Mouse (Mus musculus): ENCODE results near the gene Hspb1. TPM values are rescaled to one million over a fixed set of nuclear protein-coding genes. Genes with fewer than 3 reads are reported as not detected.

Gene Hspb1
- polyA plus RNA-seq, 1 experiment from 2014 or later = 129 TPM

- peak overlapping the region; percentile 34 for H3K9ac ChIP-seq
- WGBS = 2% methylated on average over 86 of the region's 89 CpGs
Observed at GRCm38 (mm10) chr5:135867637-135868593, 19.8 kb upstream of the Hspb1 start.

GRCm38 (mm10) chr5:135868653-135869052 lies 19.1 kb upstream of the Hspb1 start:
- H3K4me3 ChIP-seq = peak overlapping the region; percentile 47
- H3K36me3 ChIP-seq = no peaks in the 10 kb centered on the region
- no peak overlapping the region for H3K27ac ChIP-seq
- H3K9me3 ChIP-seq = no peaks in the 10 kb centered on the region
- no peak overlapping the region for H3K9ac ChIP-seq
- peak overlapping the region; percentile 88 for H3K4me2 ChIP-seq
- no peak; the same call in 1 of the 2 replicates for ATAC-seq (ENCODE audit: borderline replicate concordance, extremely low read depth, low FRiP score, low TSS enrichment)
- WGBS = 2% methylated on average over 26 of the region's 27 CpGs
- peaks cover 81% of the 10 kb centered on the region for H3K27me3 ChIP-seq
- peaks cover 17% of the 10 kb centered on the region for H3K4me1 ChIP-seq

More at GRCm38 (mm10) chr5:135867637-135868593, 19.8 kb upstream of the Hspb1 start:
- Histone ChIP-seq H3K9me3 (no peaks in the 10 kb centered on the region), H3K4me3 (peak overlapping the region; percentile 47), H3K4me1 (peaks cover 17% of the 10 kb centered on the region), H3K27ac (no peak overlapping the region), H3K36me3 (no peaks in the 10 kb centered on the region), H3K4me2 (peak overlapping the region; percentile 88), H3K27me3 (peaks cover 76% of the 10 kb centered on the region)
- ATAC-seq (ENCODE audit: borderline replicate concordance, extremely low read depth, low FRiP score, low TSS enrichment) = peak; percentile 59

DNA sequence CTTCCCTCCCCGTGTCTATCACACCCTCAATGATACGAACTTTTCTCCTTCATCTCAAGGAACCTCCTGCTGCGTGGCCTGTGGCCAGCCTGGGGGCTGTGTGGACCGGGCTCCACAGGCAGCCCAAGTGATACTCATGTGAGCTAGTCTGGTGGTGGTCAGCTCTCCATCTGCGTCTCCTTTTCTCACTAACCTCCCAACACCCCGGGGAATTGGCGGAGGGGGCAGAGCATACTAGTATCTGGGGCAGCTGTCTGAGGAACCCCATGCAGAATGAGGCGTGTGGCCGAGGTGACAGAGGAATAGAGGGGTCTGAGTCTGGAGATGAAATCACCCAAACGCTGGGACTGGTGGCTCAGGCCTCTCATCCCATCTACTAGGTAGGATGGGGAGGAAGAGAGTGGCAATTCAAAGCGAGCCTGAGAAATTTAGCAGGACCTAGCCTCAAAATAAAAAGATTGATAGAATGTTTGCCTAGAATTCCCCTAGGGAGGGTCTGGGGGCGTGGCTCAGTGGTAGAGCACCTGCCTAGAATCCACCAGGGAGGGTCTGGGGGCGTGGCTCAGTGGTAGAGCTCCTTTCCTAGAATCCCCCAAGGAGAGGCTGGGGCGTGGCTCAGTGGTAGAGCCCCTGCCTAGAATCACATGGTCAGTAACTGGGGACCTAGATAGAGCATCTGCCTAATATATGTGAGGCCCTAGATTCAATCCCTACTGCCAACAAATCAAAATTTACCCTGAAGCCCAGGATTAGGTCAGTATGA lies 17.9 kb upstream of the Hspb1 start:
- Histone ChIP-seq H3K9ac (no peak overlapping the region), H3K4me2 (no peak overlapping the region), H3K27ac (no peak overlapping the region), H3K4me1 (peaks cover 17% of the 10 kb centered on the region), H3K4me3 (no peak overlapping the region), H3K9me3 (no peaks in the 10 kb centered on the region), H3K27me3 (peaks cover 83% of the 10 kb centered on the region), H3K36me3 (no peaks in the 10 kb centered on the region)
- no peak for ATAC-seq (ENCODE audit: borderline replicate concordance, extremely low read depth, low FRiP score, low TSS enrichment)
- WGBS = 55% methylated on average over 14 of the region's 14 CpGs

DNA sequence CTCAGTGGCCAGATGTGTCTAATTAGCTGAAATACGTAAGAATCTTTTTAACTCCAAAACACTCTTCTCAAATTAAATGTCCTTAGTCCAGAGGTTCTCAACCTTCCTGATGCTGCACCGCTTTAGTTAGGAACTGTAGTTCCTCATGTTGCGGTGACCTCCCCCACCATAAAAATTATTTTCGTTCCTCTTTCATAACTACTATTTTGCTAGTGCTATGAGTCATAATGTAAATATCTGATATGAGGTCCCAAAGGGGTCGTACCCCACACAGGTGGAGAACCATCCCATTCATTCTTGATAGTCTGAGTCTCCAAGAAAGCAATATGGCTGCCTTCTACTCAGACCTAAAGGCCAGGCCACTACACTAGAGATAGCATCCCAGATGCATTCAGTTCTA lies 17.2 kb upstream of the Hspb1 start:
- peaks cover 77% of the 10 kb centered on the region for H3K27me3 ChIP-seq
- ATAC-seq (ENCODE audit: borderline replicate concordance, extremely low read depth, low FRiP score, low TSS enrichment) = no peak
- H3K4me2 ChIP-seq = no peak overlapping the region
- no peaks in the 10 kb centered on the region for H3K9me3 ChIP-seq
- WGBS = 80% methylated on average over 5 of the region's 5 CpGs
- H3K27ac ChIP-seq = no peak overlapping the region
- peaks cover 17% of the 10 kb centered on the region for H3K4me1 ChIP-seq
- H3K4me3 ChIP-seq = no peak overlapping the region
- no peaks in the 10 kb centered on the region for H3K36me3 ChIP-seq
- no peak overlapping the region for H3K9ac ChIP-seq

- WGBS = 13% methylated on average over 16 of the region's 16 CpGs
- Histone ChIP-seq H3K4me3 (no peak overlapping the region), H3K9ac (no peak overlapping the region)
Observed at GRCm38 (mm10) chr5:135872996-135873395, 14.7 kb upstream of the Hspb1 start.

GRCm38 (mm10) chr5:135873753-135874152 lies 14.0 kb upstream of the Hspb1 start:
- Histone ChIP-seq H3K4me2 (no peak overlapping the region), H3K36me3 (no peaks in the 10 kb centered on the region), H3K27me3 (peaks cover 48% of the 10 kb centered on the region), H3K9me3 (no peaks in the 10 kb centered on the region), H3K4me1 (peaks cover 12% of the 10 kb centered on the region), H3K27ac (no peak overlapping the region), H3K4me3 (no peak overlapping the region), H3K9ac (no peak overlapping the region)
- 53% methylated on average over 9 of the region's 9 CpGs for WGBS
- ATAC-seq (ENCODE audit: borderline replicate concordance, extremely low read depth, low FRiP score, low TSS enrichment) = no peak

More at GRCm38 (mm10) chr5:135872996-135873395, 14.7 kb upstream of the Hspb1 start:
- no peak for ATAC-seq (ENCODE audit: borderline replicate concordance, extremely low read depth, low FRiP score, low TSS enrichment)
- no peak overlapping the region for H3K4me2 ChIP-seq
- no peaks in the 10 kb centered on the region for H3K9me3 ChIP-seq
- H3K27ac ChIP-seq = no peak overlapping the region
- peaks cover 17% of the 10 kb centered on the region for H3K4me1 ChIP-seq
- no peaks in the 10 kb centered on the region for H3K36me3 ChIP-seq
- peaks cover 55% of the 10 kb centered on the region for H3K27me3 ChIP-seq

GRCm38 (mm10) chr5:135877180-135877579 lies 10.5 kb upstream of the Hspb1 start:
- Histone ChIP-seq H3K27me3 (peaks cover 15% of the 10 kb centered on the region; the same call in 1 of the 2 replicates), H3K9me3 (no peaks in the 10 kb centered on the region), H3K27ac (no peak overlapping the region), H3K4me2 (peak overlapping the region; percentile 69), H3K4me3 (peak overlapping the region; percentile 42; the same call in 1 of the 2 replicates), H3K36me3 (no peaks in the 10 kb centered on the region), H3K9ac (no peak overlapping the region), H3K4me1 (peaks cover 21% of the 10 kb centered on the region)
- ATAC-seq (ENCODE audit: borderline replicate concordance, extremely low read depth, low FRiP score, low TSS enrichment) = no peak
- 11% methylated on average over 8 of the region's 8 CpGs for WGBS

GRCm38 (mm10) chr5:135877831-135878231 lies 9.9 kb upstream of the Hspb1 start:
- Histone ChIP-seq H3K4me3 (peak overlapping the region; percentile 42), H3K9ac (peak overlapping the region; percentile 31; the same call in 1 of the 2 replicates), H3K36me3 (no peaks in the 10 kb centered on the region), H3K4me1 (peaks cover 21% of the 10 kb centered on the region), H3K9me3 (no peaks in the 10 kb centered on the region), H3K4me2 (peak overlapping the region; percentile 69), H3K27ac (no peak overlapping the region), H3K27me3 (peaks cover 11% of the 10 kb centered on the region; the same call in 1 of the 2 replicates)
- under 1% methylated on average over 16 of the region's 16 CpGs for WGBS
- peak; percentile 21; the same call in 1 of the 2 replicates for ATAC-seq (ENCODE audit: borderline replicate concordance, extremely low read depth, low FRiP score, low TSS enrichment)

GRCm38 (mm10) chr5:135879449-135880158 lies 8.1 kb upstream of the Hspb1 start:
- Histone ChIP-seq H3K4me3 (no peak overlapping the region), H3K4me2 (no peak overlapping the region), H3K27ac (peak overlapping the region; percentile 45), H3K36me3 (no peaks in the 10 kb centered on the region), H3K4me1 (peaks cover 21% of the 10 kb centered on the region), H3K9ac (no peak overlapping the region), H3K9me3 (no peaks in the 10 kb centered on the region), H3K27me3 (no peaks in the 10 kb centered on the region)
- WGBS = 20% methylated on average over 13 of the region's 13 CpGs
- peak; percentile 81 for ATAC-seq (ENCODE audit: borderline replicate concordance, extremely low read depth, low FRiP score, low TSS enrichment)

GRCm38 (mm10) chr5:135884641-135885040 lies 3.1 kb upstream of the Hspb1 start:
- H3K27me3 ChIP-seq = peaks cover 9% of the 10 kb centered on the region; the same call in 1 of the 2 replicates
- no peaks in the 10 kb centered on the region for H3K36me3 ChIP-seq
- no peak overlapping the region for H3K4me2 ChIP-seq
- no peaks in the 10 kb centered on the region for H3K9me3 ChIP-seq
- H3K27ac ChIP-seq = no peak overlapping the region
- H3K4me1 ChIP-seq = peaks cover 21% of the 10 kb centered on the region
- no peak overlapping the region for H3K9ac ChIP-seq
- 68% methylated on average over 6 of the region's 6 CpGs for WGBS
- no peak for ATAC-seq (ENCODE audit: borderline replicate concordance, extremely low read depth, low FRiP score, low TSS enrichment)
- no peak overlapping the region for H3K4me3 ChIP-seq
